Mouse (Mus musculus) cerebellum, adult 2 months (tissue): ENCODE data around the gene Oog1. TPM values are rescaled to one million over a fixed set of nuclear protein-coding genes. Genes with fewer than 3 reads are reported as not detected.
"Not testable (repeated sequence)": the region's sequence is repeated elsewhere in the genome, so short reads cannot be mapped to it uniquely, and the experiment has no call there.

Source experiments
- DNase-seq, 2 experiments: peaks; one replicate each; pipeline ENCODE4 v3.0.0; 2021
- H3K27ac ChIP-seq: fragments of 200-500 bp; 2 replicates; pipeline ENCODE4 v1.5.1; 2012; ENCODE audit warnings: low read length, control low read depth, inconsistent platforms; ENCODE audit not compliant: insufficient read depth
- H3K27me3 ChIP-seq: fragments of 200-500 bp; 2 replicates; pipeline ENCODE4 v1.6.1; 2012; ENCODE audit warnings: inconsistent platforms, mild to moderate bottlenecking, low read length, moderate library complexity; ENCODE audit not compliant: control insufficient read depth, insufficient read depth
- H3K4me1 ChIP-seq: fragments of 200-500 bp; 2 replicates; pipeline ENCODE4 v1.6.1; 2011; ENCODE audit warnings: low read length; ENCODE audit not compliant: control insufficient read depth, insufficient read depth
- H3K4me3 ChIP-seq: fragments of 200-500 bp; replicated peaks from 2 replicates; pipeline ENCODE3; 2011; ENCODE audit warnings: mild to moderate bottlenecking, low read depth, low read length, control low read depth; ENCODE audit not compliant: insufficient read depth
- WGBS: fragments of 180-500 bp; shearing (Covaris S2); methylation state at CpG from one replicate; pipeline ENCODE4 v1.1.7; 2018; 5-methylcytosine and 5-hydroxymethylcytosine counted together
- polyA plus RNA-seq: library from polyadenylated mRNA; depleted of rRNA; stranded (reverse); fragments of >200 nt; gene quantifications from 2 replicates; pipeline ENCODE4 v1.2.3, GENCODE M21; 2012; rRNA removed

Gene Oog1
- not detected in 2 replicates for polyA plus RNA-seq

- not testable (repeated sequence) for H3K4me1 ChIP-seq, DNase-seq, H3K27me3 ChIP-seq, H3K27ac ChIP-seq, H3K4me3 ChIP-seq
- WGBS, result 75% methylated on average over 1 of the region's 2 CpGs
Observed at GRCm38 (mm10) chr12:87602388-87602787, at the start of gene Oog1. Gene Oog1 (plus strand): TSS chr12:87602688.

GRCm38 (mm10) chr12:87601388-87601787 is 1.1 kb upstream of the Oog1 start:
- H3K4me3 ChIP-seq, H3K27ac ChIP-seq, H3K4me1 ChIP-seq, DNase-seq, H3K27me3 ChIP-seq: not testable (repeated sequence)
- 5% methylated on average over 2 of the region's 2 CpGs for WGBS

- H3K4me3 ChIP-seq, DNase-seq, H3K27me3 ChIP-seq, H3K27ac ChIP-seq, H3K4me1 ChIP-seq: not testable (repeated sequence)
- WGBS, result 86% methylated on average over 6 of the region's 7 CpGs
Observed at GRCm38 (mm10) chr12:87618569-87618968, 16.1 kb downstream of the Oog1 start, which contains the start of gene Gm4027. Gene Gm4027 (plus strand): TSS chr12:87618869.

- WGBS, result 78% methylated on average over 2 of the region's 2 CpGs
- not testable (repeated sequence) for H3K27ac ChIP-seq, H3K27me3 ChIP-seq, H3K4me3 ChIP-seq, DNase-seq, H3K4me1 ChIP-seq
Observed at GRCm38 (mm10) chr12:87644520-87644919, 42.0 kb downstream of the Oog1 start, which contains the start of gene Gm16381. Gene Gm16381 (minus strand): TSS chr12:87644620.

- not testable (repeated sequence) for H3K4me3 ChIP-seq, DNase-seq, H3K4me1 ChIP-seq, H3K27me3 ChIP-seq, H3K27ac ChIP-seq
- 58% methylated on average over 2 of the region's 4 CpGs for WGBS
Observed at GRCm38 (mm10) chr12:87652916-87653703, 50.6 kb downstream of the Oog1 start.

Other genes with a start within 250 kb of the Oog1 start
- gene Sptlc2, start 214.3 kb upstream of the Oog1 start, polyA plus RNA-seq, result 23.3 and 25.2 TPM in 2 replicates
- gene Slirp, start 158.8 kb upstream of the Oog1 start, polyA plus RNA-seq, result 82.7 and 86.7 TPM in 2 replicates
- 18.3 and 22.0 TPM in 2 replicates for gene Alkbh1, start 158.7 kb upstream of the Oog1 start, polyA plus RNA-seq
- gene Snw1, start 130.4 kb upstream of the Oog1 start, polyA plus RNA-seq, result 46.3 and 50.7 TPM in 2 replicates
- gene Gm5788, start 108.0 kb upstream of the Oog1 start, polyA plus RNA-seq, result not detected in 2 replicates
- not detected in 2 replicates for gene Gm8300, start 88.4 kb upstream of the Oog1 start, polyA plus RNA-seq
- gene Gm4027, start 16.2 kb downstream of the Oog1 start, polyA plus RNA-seq, result not detected in 2 replicates
- not detected in 2 replicates for gene Gm16381, start 41.9 kb downstream of the Oog1 start, polyA plus RNA-seq
- gene Gm21319, start 173.1 kb downstream of the Oog1 start, polyA plus RNA-seq, result not detected in 2 replicates
- not detected in 2 replicates for gene Gm21936, start 192.8 kb downstream of the Oog1 start, polyA plus RNA-seq
- not detected in 2 replicates for gene BB287469, start 213.9 kb downstream of the Oog1 start, polyA plus RNA-seq
- gene Gm2001, start 239.7 kb downstream of the Oog1 start, polyA plus RNA-seq, result not detected in 2 replicates